Mouse (Mus musculus) hindbrain, embryonic 11.5 days (tissue): ENCODE data around the gene Prss38. TPM values are rescaled to one million over a fixed set of nuclear protein-coding genes. Genes with fewer than 3 reads are reported as not detected.

Source experiments
- ATAC-seq: fragments of 200-750 bp; cut with Nextera tagmentation; 2 replicates; pipeline ENCODE4 v1.8.0; 2017; ENCODE audit warnings: mild to moderate bottlenecking, moderate TSS enrichment, moderate library complexity; ENCODE audit not compliant: low FRiP score
- DNase-seq: peaks from one replicate; pipeline ENCODE4 v3.0.0-alpha.2; 2015; ENCODE audit warnings: low spot score
- H3K27ac ChIP-seq: fragments of 300-500 bp; sonication (generic); 2 replicates; pipeline ENCODE4 v1.5.1; 2014; ENCODE audit warnings: mild to moderate bottlenecking, low read depth, low read length
- H3K27me3 ChIP-seq: fragments of 300-500 bp; sonication (generic); 2 replicates; pipeline ENCODE4 v1.6.1; 2014; ENCODE audit warnings: mild to moderate bottlenecking, low read length, moderate library complexity, mixed read lengths; ENCODE audit not compliant: control insufficient read depth, insufficient read depth
- H3K36me3 ChIP-seq: fragments of 300-500 bp; sonication (generic); 2 replicates; pipeline ENCODE4 v1.6.1; 2014; ENCODE audit warnings: mild to moderate bottlenecking, low read length, moderate library complexity, mixed read lengths; ENCODE audit not compliant: control insufficient read depth, insufficient read depth
- H3K4me1 ChIP-seq: fragments of 300-500 bp; sonication (generic); replicated peaks from 2 replicates; pipeline ENCODE4 v1.6.1; 2014; ENCODE audit warnings: low read length, mixed read lengths; ENCODE audit not compliant: control insufficient read depth, insufficient read depth
- H3K4me2 ChIP-seq: fragments of 300-500 bp; sonication (generic); replicated peaks from 2 replicates; pipeline ENCODE4 v1.6.1; 2014; ENCODE audit warnings: mild to moderate bottlenecking, low read depth, low read length
- H3K4me3 ChIP-seq: fragments of 300-500 bp; sonication (generic); 2 replicates; pipeline ENCODE4 v1.5.1; 2014; ENCODE audit warnings: low read depth, low read length
- H3K9ac ChIP-seq: fragments of 300-500 bp; sonication (generic); 2 replicates; pipeline ENCODE4 v1.6.1; 2014; ENCODE audit warnings: low read depth, low read length
- H3K9me3 ChIP-seq: fragments of 300-500 bp; sonication (generic); 2 replicates; pipeline ENCODE4 v1.6.1; 2016; ENCODE audit warnings: low read length; ENCODE audit not compliant: control insufficient read depth
- WGBS: fragments of 180-500 bp; shearing (Covaris S2); extraction: QIAGEN DNeasy Blood & Tissue Kit; methylation state at CpG from one replicate; pipeline ENCODE4 v1.1.7; 2014; 5-methylcytosine and 5-hydroxymethylcytosine counted together
- polyA plus RNA-seq: library from polyadenylated mRNA; unstranded; fragments of >200 nt; fragmentation: Nextera tagmentation; extraction: Ambion mirVana; gene quantifications from 2 replicates; pipeline ENCODE4 v1.2.1, GENCODE M21; 2014

Gene Prss38
- polyA plus RNA-seq, 1 experiment from 2014 or later = not detected

DNA sequence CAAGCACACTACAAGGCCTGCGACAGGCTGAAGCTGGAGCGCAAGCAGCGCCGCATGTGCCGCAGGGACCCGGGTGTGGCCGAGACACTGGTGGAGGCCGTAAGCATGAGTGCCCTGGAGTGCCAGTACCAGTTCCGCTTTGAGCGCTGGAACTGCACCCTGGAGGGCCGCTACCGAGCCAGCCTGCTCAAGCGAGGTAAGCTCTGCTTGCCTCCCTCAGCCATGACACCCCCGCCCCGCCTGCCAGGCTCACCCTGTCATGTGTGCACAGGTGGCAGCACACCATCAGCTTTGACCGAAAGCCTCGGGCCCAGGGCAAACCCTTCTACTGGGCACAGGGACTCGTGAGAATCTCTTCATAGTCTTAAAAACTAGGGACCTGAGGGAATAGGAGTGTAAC is 47.8 kb downstream of the Prss38 start:
- no peaks in the 10 kb centered on the region for H3K9me3 ChIP-seq
- no peaks in the 10 kb centered on the region for H3K4me1 ChIP-seq
- 81% methylated on average over 18 of the region's 18 CpGs for WGBS
- H3K4me2 ChIP-seq = no peak overlapping the region
- no peak for DNase-seq
- no peaks in the 10 kb centered on the region for H3K36me3 ChIP-seq
- no peak overlapping the region for H3K4me3 ChIP-seq
- no peaks in the 10 kb centered on the region for H3K27me3 ChIP-seq
- no peak overlapping the region for H3K9ac ChIP-seq
- H3K27ac ChIP-seq = no peak overlapping the region
- no peak for ATAC-seq

DNA sequence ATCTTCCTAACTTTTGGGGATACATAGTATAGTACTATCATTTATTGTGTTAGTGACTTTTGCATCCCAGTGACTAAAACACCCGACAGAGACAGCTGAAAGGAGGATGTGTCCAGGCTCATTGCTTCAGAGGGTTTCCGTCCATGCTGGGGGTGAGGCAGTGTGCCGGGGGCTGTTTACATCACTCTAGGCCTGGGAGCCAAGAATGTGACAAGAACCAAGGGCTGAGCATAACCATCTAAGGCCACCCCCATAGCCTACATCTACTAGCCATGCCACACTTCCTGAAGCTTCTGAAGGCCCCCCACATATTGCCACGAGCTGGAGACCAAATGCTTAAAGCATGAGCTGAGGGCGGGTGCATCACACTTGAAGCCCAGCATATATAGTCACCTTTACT is 50.7 kb downstream of the Prss38 start:
- Histone ChIP-seq H3K27me3 (no peaks in the 10 kb centered on the region), H3K4me2 (no peak overlapping the region), H3K36me3 (no peaks in the 10 kb centered on the region), H3K27ac (no peak overlapping the region), H3K4me1 (no peaks in the 10 kb centered on the region), H3K9me3 (no peaks in the 10 kb centered on the region), H3K4me3 (no peak overlapping the region), H3K9ac (no peak overlapping the region)
- WGBS = 84% methylated on average over 5 of the region's 5 CpGs
- ATAC-seq (no peak), DNase-seq (no peak)

DNA sequence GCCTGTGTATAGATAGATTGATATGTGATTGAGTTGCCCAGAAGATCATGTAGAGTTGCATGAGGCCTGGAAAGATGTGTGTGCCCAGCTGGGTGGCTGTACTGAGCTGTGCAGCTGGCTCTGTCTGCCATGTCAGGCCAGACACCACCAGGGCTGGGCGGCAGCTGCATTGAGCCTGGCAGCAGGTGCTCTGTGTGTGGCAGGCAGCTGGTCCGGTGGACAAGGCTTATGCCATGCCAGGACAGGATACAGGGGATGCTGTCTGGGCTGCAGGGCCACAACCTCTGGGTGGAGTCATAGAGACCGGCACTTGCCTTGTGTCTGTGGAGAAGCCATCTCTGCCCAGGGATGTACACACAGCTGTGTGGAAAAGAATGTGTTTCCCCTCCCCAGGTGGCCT is 52.5 kb downstream of the Prss38 start:
- Histone ChIP-seq H3K9ac (no peak overlapping the region), H3K9me3 (no peaks in the 10 kb centered on the region), H3K27ac (no peak overlapping the region), H3K36me3 (no peaks in the 10 kb centered on the region), H3K4me2 (no peak overlapping the region), H3K4me1 (no peaks in the 10 kb centered on the region), H3K27me3 (no peaks in the 10 kb centered on the region), H3K4me3 (no peak overlapping the region)
- ATAC-seq = no peak
- WGBS = 85% methylated on average over 3 of the region's 3 CpGs
- no peak for DNase-seq

Other genes with a start within 250 kb of the Prss38 start
- 0.10 and 0.19 TPM in 2 replicates for gene Obscn, start 239.3 kb downstream of the Prss38 start, polyA plus RNA-seq
- 2.0 and 2.6 TPM in 2 replicates for gene Iba57, start 211.9 kb downstream of the Prss38 start, polyA plus RNA-seq
- not detected in 2 replicates for gene Gjc2, start 192.4 kb downstream of the Prss38 start, polyA plus RNA-seq
- gene Guk1, start 183.4 kb downstream of the Prss38 start, polyA plus RNA-seq = 105 and 107 TPM in 2 replicates
- 87.4 and 96.7 TPM in 2 replicates for gene Mrpl55, start 173.2 kb downstream of the Prss38 start, polyA plus RNA-seq
- 33.4 and 40.9 TPM in 2 replicates for gene 2310033P09Rik, start 167.3 kb downstream of the Prss38 start, polyA plus RNA-seq
- gene Arf1, start 147.4 kb downstream of the Prss38 start, polyA plus RNA-seq = 610 and 623 TPM in 2 replicates
- 3.9 and 4.0 TPM in 2 replicates for gene Wnt3a, start 84.9 kb downstream of the Prss38 start, polyA plus RNA-seq
- gene Wnt9a, start 68.7 kb downstream of the Prss38 start, polyA plus RNA-seq = 2.7 and 3.8 TPM in 2 replicates
- 12.2 and 13.0 TPM in 2 replicates for gene Jmjd4, start 74.4 kb upstream of the Prss38 start, polyA plus RNA-seq
- gene Snap47, start 75.5 kb upstream of the Prss38 start, polyA plus RNA-seq = 183 and 195 TPM in 2 replicates
- 12.0 and 13.3 TPM in 2 replicates for gene Zfp867, start 96.8 kb upstream of the Prss38 start, polyA plus RNA-seq
- gene Zkscan17, start 151.1 kb upstream of the Prss38 start, polyA plus RNA-seq = 17.1 and 17.9 TPM in 2 replicates
- gene Nlrp3, start 165.9 kb upstream of the Prss38 start, polyA plus RNA-seq = 0.08 and 0.26 TPM in 2 replicates
- not detected in 2 replicates for gene Olfr222, start 200.6 kb upstream of the Prss38 start, polyA plus RNA-seq
- gene Olfr223, start 217.6 kb upstream of the Prss38 start, polyA plus RNA-seq = not detected in 2 replicates